Mouse (Mus musculus) heart, embryonic 16.5 days (tissue): ENCODE measurements around the gene Hsd11b2. TPM values are rescaled to one million over a fixed set of nuclear protein-coding genes. Genes with fewer than 3 reads are reported as not detected.

Source experiments
- ATAC-seq: fragments of 200-750 bp; cut with Nextera tagmentation; replicated peaks from 2 replicates; pipeline ENCODE4 v1.8.0; 2017; ENCODE audit warnings: moderate number of reproducible peaks; ENCODE audit not compliant: insufficient read depth, low FRiP score; ENCODE audit errors: extremely low read depth
- H3K27ac ChIP-seq: fragments of 300-500 bp; sonication (generic); 2 replicates; pipeline ENCODE4 v1.5.1; 2014; ENCODE audit warnings: mild to moderate bottlenecking, low read length, control low read depth, moderate library complexity
- H3K27me3 ChIP-seq: fragments of 300-500 bp; sonication (generic); 2 replicates; pipeline ENCODE4 v1.6.1; 2014; ENCODE audit warnings: low read length, mixed read lengths; ENCODE audit not compliant: control insufficient read depth, insufficient read depth
- H3K36me3 ChIP-seq: fragments of 300-500 bp; sonication (generic); 2 replicates; pipeline ENCODE4 v1.6.1; 2014; ENCODE audit not compliant: control insufficient read depth, insufficient read depth
- H3K4me1 ChIP-seq: fragments of 300-500 bp; sonication (generic); 2 replicates; pipeline ENCODE4 v1.6.1; 2014; ENCODE audit warnings: low read length, mixed read lengths; ENCODE audit not compliant: control insufficient read depth, insufficient read depth
- H3K4me2 ChIP-seq: fragments of 300-500 bp; sonication (generic); 2 replicates; pipeline ENCODE4 v1.6.1; 2014; ENCODE audit warnings: low read depth, mild to moderate bottlenecking, control low read depth, low read length
- H3K4me3 ChIP-seq: fragments of 300-500 bp; sonication (generic); 2 replicates; pipeline ENCODE4 v1.5.1; 2014; ENCODE audit warnings: mild to moderate bottlenecking, control low read depth, low read length
- H3K9ac ChIP-seq: fragments of 300-500 bp; sonication (generic); 2 replicates; pipeline ENCODE4 v1.6.1; 2014; ENCODE audit warnings: low read length, control low read depth
- H3K9me3 ChIP-seq: fragments of 300-500 bp; sonication (generic); replicated peaks from 2 replicates; pipeline ENCODE4 v1.6.1; 2016; ENCODE audit warnings: low read length; ENCODE audit not compliant: control insufficient read depth
- WGBS: fragments of 180-500 bp; shearing (Covaris S2); extraction: QIAGEN DNeasy Blood & Tissue Kit; methylation state at CpG from one replicate; pipeline ENCODE4 v1.1.7; 2014; 5-methylcytosine and 5-hydroxymethylcytosine counted together
- polyA plus RNA-seq: library from polyadenylated mRNA; unstranded; fragments of >200 nt; fragmentation: Nextera tagmentation; extraction: Ambion mirVana; gene quantifications from 2 replicates; pipeline ENCODE4 v1.2.1, GENCODE M21; 2015

Hsd11b2 gene
- polyA plus RNA-seq, 1 experiment from 2014 or later = 0.25 TPM

GRCm38 (mm10) chr8:105495350-105496302 lies 22.9 kb upstream of the Hsd11b2 start:
- H3K27me3 ChIP-seq = no peaks in the 10 kb centered on the region
- H3K9ac ChIP-seq = peak overlapping the region; percentile 95
- ATAC-seq = no peak
- peak overlapping the region; percentile 84 for H3K4me2 ChIP-seq
- peaks cover 22% of the 10 kb centered on the region for H3K4me1 ChIP-seq
- no peaks in the 10 kb centered on the region for H3K9me3 ChIP-seq
- H3K36me3 ChIP-seq = no peaks in the 10 kb centered on the region
- 46% methylated on average over 17 of the region's 17 CpGs for WGBS
- H3K27ac ChIP-seq = peak overlapping the region; percentile 34; the same call in 1 of the 2 replicates
- peak overlapping the region; percentile 89 for H3K4me3 ChIP-seq

GRCm38 (mm10) chr8:105496439-105497180 lies 21.9 kb upstream of the Hsd11b2 start, which contains the start of gene Zdhhc1:
Gene Zdhhc1 (minus strand): TSS chr8:105496902.
- peaks cover 17% of the 10 kb centered on the region for H3K4me1 ChIP-seq
- H3K27ac ChIP-seq = peak within 1 kb of the TSS; percentile 76
- peak within 1 kb of the TSS; percentile 89 for H3K4me3 ChIP-seq
- WGBS = under 1% methylated on average over 68 of the region's 68 CpGs
- H3K27me3 ChIP-seq = no peaks in the 10 kb centered on the region
- peak; percentile 88 for ATAC-seq
- peak within 1 kb of the TSS; percentile 95 for H3K9ac ChIP-seq
- peak within 1 kb of the TSS; percentile 84 for H3K4me2 ChIP-seq
- H3K9me3 ChIP-seq = no peaks in the 10 kb centered on the region
- H3K36me3 ChIP-seq = no peaks in the 10 kb centered on the region

GRCm38 (mm10) chr8:105499787-105500186 lies 18.8 kb upstream of the Hsd11b2 start:
- Histone ChIP-seq H3K9ac (0 out of 2 replicates have a peak overlapping the region, but pooled peaks have one; percentile 25), H3K4me1 (peaks cover 17% of the 10 kb centered on the region), H3K4me2 (peak overlapping the region; percentile 32), H3K27ac (no peak overlapping the region), H3K4me3 (peak overlapping the region; percentile 23; the same call in 1 of the 2 replicates), H3K9me3 (no peaks in the 10 kb centered on the region), H3K27me3 (no peaks in the 10 kb centered on the region), H3K36me3 (no peaks in the 10 kb centered on the region)
- ATAC-seq = no peak
- 55% methylated on average over 12 of the region's 12 CpGs for WGBS

DNA sequence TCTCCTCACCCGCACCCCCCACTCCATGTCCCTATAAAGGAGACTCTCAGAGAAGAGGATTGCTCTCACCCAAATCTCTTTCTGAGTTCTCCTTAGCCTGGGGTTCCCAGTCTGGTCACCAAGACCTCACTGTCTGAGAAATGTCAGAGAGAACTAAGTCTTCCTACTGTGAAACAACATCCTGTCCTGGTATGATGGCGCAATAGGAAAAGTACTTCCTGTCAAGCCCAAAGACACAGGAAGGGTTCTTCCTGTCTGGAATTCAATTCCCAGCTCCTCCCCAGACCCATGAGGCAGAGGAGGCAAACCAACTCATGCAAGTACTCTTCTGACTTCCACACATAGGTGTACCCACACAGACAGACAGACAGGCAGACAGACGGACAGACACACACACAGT lies 13.9 kb upstream of the Hsd11b2 start:
- Histone ChIP-seq H3K9ac (no peak overlapping the region), H3K4me3 (no peak overlapping the region), H3K36me3 (no peaks in the 10 kb centered on the region), H3K27me3 (no peaks in the 10 kb centered on the region), H3K27ac (peak overlapping the region; percentile 64), H3K4me1 (no peaks in the 10 kb centered on the region), H3K4me2 (no peak overlapping the region), H3K9me3 (no peaks in the 10 kb centered on the region)
- no peak for ATAC-seq
- WGBS = 82% methylated on average over 3 of the region's 3 CpGs

GRCm38 (mm10) chr8:105506977-105507376 lies 11.6 kb upstream of the Hsd11b2 start:
- no peak overlapping the region for H3K27ac ChIP-seq
- ATAC-seq = no peak
- no peaks in the 10 kb centered on the region for H3K4me1 ChIP-seq
- WGBS = 63% methylated on average over 6 of the region's 6 CpGs
- H3K9ac ChIP-seq = no peak overlapping the region
- no peaks in the 10 kb centered on the region for H3K9me3 ChIP-seq
- no peaks in the 10 kb centered on the region for H3K27me3 ChIP-seq
- H3K4me2 ChIP-seq = no peak overlapping the region
- no peaks in the 10 kb centered on the region for H3K36me3 ChIP-seq
- H3K4me3 ChIP-seq = no peak overlapping the region

DNA sequence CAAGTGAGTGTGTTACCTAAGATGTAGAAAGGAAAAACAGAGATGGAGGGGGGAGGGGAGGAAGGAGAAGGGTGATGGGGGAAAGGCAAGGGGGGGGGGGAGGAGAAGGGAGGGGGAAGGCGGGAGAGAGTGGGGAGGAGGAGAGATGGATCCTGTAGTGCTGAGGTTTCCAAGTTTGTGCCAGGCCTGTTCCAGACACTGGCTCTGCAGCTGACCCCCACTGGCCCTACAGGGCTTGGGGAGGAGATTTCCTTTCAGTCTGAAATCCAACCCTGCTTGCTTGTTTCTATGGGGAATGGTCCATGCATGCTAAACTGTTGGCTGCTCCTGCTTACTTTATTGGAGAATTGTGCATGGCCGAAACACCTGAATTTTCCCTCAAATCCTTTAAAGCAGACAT lies 9.8 kb upstream of the Hsd11b2 start:
- no peak overlapping the region for H3K27ac ChIP-seq
- no peak overlapping the region for H3K4me3 ChIP-seq
- H3K9ac ChIP-seq = no peak overlapping the region
- H3K9me3 ChIP-seq = no peaks in the 10 kb centered on the region
- H3K4me1 ChIP-seq = no peaks in the 10 kb centered on the region
- 90% methylated on average over 1 of the region's 2 CpGs for WGBS
- no peaks in the 10 kb centered on the region for H3K36me3 ChIP-seq
- no peaks in the 10 kb centered on the region for H3K27me3 ChIP-seq
- H3K4me2 ChIP-seq = no peak overlapping the region
- ATAC-seq = no peak

GRCm38 (mm10) chr8:105509997-105510735 lies 8.4 kb upstream of the Hsd11b2 start:
- H3K27ac ChIP-seq = no peak overlapping the region
- no peak overlapping the region for H3K9ac ChIP-seq
- no peak for ATAC-seq

DNA sequence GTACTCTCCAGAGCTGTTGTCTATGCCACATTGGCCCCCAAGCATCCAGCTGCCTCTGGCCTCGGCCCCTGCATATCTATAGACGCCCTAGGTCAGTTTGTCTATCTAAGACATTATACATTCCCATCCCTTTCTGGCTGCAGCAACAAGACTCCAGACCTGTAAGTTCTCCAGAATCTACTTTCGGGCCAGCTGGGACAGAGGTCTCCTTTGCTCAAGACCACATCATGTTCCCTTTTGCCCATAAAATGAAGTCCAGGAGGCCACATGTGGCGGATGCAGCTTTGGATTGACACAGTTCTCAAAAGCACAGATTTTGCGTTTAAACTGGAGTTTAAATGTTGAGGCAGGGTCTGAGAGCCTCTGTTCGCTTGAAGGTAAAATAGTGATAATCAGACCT lies 4.4 kb upstream of the Hsd11b2 start:
- Histone ChIP-seq H3K4me3 (no peak overlapping the region), H3K9ac (no peak overlapping the region), H3K27me3 (peaks cover 25% of the 10 kb centered on the region), H3K4me2 (no peak overlapping the region), H3K4me1 (peaks cover 21% of the 10 kb centered on the region), H3K36me3 (no peaks in the 10 kb centered on the region), H3K9me3 (no peaks in the 10 kb centered on the region), H3K27ac (no peak overlapping the region)
- no peak for ATAC-seq
- 82% methylated on average over 6 of the region's 6 CpGs for WGBS

More at GRCm38 (mm10) chr8:105509997-105510735, 8.4 kb upstream of the Hsd11b2 start:
- Histone ChIP-seq H3K27me3 (no peaks in the 10 kb centered on the region), H3K36me3 (no peaks in the 10 kb centered on the region), H3K4me3 (no peak overlapping the region), H3K9me3 (no peaks in the 10 kb centered on the region), H3K4me1 (0 out of 2 replicates have a peak, but pooled peaks cover 4% of the 10 kb centered on the region), H3K4me2 (no peak overlapping the region)
- 44% methylated on average over 12 of the region's 12 CpGs for WGBS
